Mouse (Mus musculus) small intestine, adult 2 months (tissue): Measurements from ENCODE around the gene Lce1c.
"Not testable (repeated sequence)": the region's sequence is repeated elsewhere in the genome, so short reads cannot be mapped to it uniquely, and the experiment has no call there.

Source experiments
- CTCF ChIP-seq: fragments of 200-500 bp; IDR thresholded peaks from 2 replicates; pipeline ENCODE4 v1.5.1; 2012; ENCODE audit warnings: low read depth, mild to moderate bottlenecking, control low read depth, inconsistent platforms, low read length, moderate library complexity, mixed read lengths; ENCODE audit not compliant: insufficient replicate concordance, insufficient read length; ENCODE audit errors: extremely low read depth
- POLR2A ChIP-seq: fragments of 200-500 bp; IDR thresholded peaks from 2 replicates; pipeline ENCODE4 v1.6.1; 2012; ENCODE audit warnings: low read depth, mild to moderate bottlenecking, control low read depth, inconsistent platforms, low read length, moderate library complexity

DNA sequence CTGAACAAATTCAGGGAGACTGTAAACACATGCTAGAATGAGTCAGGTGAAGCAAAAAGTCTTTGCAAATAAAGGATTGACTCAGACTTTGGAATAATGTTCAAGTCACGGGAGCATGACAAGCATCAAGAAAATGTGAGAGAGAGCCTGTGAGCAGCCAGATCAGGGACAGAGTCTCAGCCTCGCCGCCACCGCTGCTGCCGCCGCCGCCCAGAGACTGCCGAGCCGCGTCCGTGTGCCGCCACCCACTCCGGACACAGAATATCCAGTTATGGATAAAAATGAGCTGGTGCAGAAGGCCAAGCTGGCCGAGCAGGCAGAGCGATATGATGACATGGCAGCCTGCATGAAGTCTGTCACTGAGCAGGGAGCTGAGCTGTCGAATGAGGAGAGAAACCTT lies 10.1 kb downstream of the Lce1c start:
- not testable (repeated sequence) for TF ChIP-seq POLR2A, CTCF
